Mouse (Mus musculus): ENCODE measurements around the gene Ermp1. TPM values are rescaled to one million over a fixed set of nuclear protein-coding genes. Genes with fewer than 3 reads are reported as not detected.
"Not testable (repeated sequence)": the region's sequence is repeated elsewhere in the genome, so short reads cannot be mapped to it uniquely, and the experiment has no call there.

Ermp1 gene
- polyA plus RNA-seq, 1 experiment from 2014 or later, result 12.8 TPM

GRCm38 (mm10) chr19:29610907-29611306 lies 37.3 kb downstream of the Ermp1 start:
- H3K27ac ChIP-seq, result no peak overlapping the region
- no peak for DNase-seq (ENCODE audit: low spot score)
- no peaks in the 10 kb centered on the region for H3K4me1 ChIP-seq (replicated peaks)
- no peak overlapping the region for H3K4me3 ChIP-seq
- H3K9me3 ChIP-seq, result no peaks in the 10 kb centered on the region
- 93% methylated on average over 10 of the region's 10 CpGs for WGBS
- no peaks in the 10 kb centered on the region for H3K27me3 ChIP-seq (ENCODE audit: insufficient read depth, poor library complexity, severe bottlenecking)
- H3K36me3 ChIP-seq, result peaks cover 62% of the 10 kb centered on the region

GRCm38 (mm10) chr19:29608212-29608611 lies 40.0 kb downstream of the Ermp1 start:
- H3K4me1 ChIP-seq (replicated peaks), result no peaks in the 10 kb centered on the region
- no peaks in the 10 kb centered on the region for H3K9me3 ChIP-seq
- DNase-seq (ENCODE audit: low spot score), result no peak
- H3K36me3 ChIP-seq, result peaks cover 55% of the 10 kb centered on the region
- no peak overlapping the region for H3K27ac ChIP-seq
- 88% methylated on average over 4 of the region's 4 CpGs for WGBS
- no peaks in the 10 kb centered on the region for H3K27me3 ChIP-seq (ENCODE audit: insufficient read depth, poor library complexity, severe bottlenecking)
- no peak overlapping the region for H3K4me3 ChIP-seq

- Histone ChIP-seq H3K27ac (no peak overlapping the region), H3K4me1 (replicated peaks) (no peaks in the 10 kb centered on the region), H3K9me3 (no peaks in the 10 kb centered on the region), H3K27me3 (ENCODE audit: insufficient read depth, poor library complexity, severe bottlenecking) (no peaks in the 10 kb centered on the region), H3K4me3 (no peak overlapping the region), H3K36me3 (peaks cover 55% of the 10 kb centered on the region)
- 94% methylated on average over 4 of the region's 4 CpGs for WGBS
- DNase-seq (ENCODE audit: low spot score), result no peak
Measured at GRCm38 (mm10) chr19:29607521-29607920, 40.7 kb downstream of the Ermp1 start.

GRCm38 (mm10) chr19:29604653-29605052 lies 43.6 kb downstream of the Ermp1 start:
- Histone ChIP-seq H3K9me3 (no peaks in the 10 kb centered on the region), H3K27ac (no peak overlapping the region), H3K27me3 (ENCODE audit: insufficient read depth, poor library complexity, severe bottlenecking) (no peaks in the 10 kb centered on the region), H3K4me3 (no peak overlapping the region), H3K4me1 (replicated peaks) (no peaks in the 10 kb centered on the region), H3K36me3 (peaks cover 56% of the 10 kb centered on the region)
- WGBS, result 94% methylated on average over 3 of the region's 3 CpGs
- no peak for DNase-seq (ENCODE audit: low spot score)

- Histone ChIP-seq H3K4me3 (no peak overlapping the region), H3K27me3 (ENCODE audit: insufficient read depth, poor library complexity, severe bottlenecking) (no peaks in the 10 kb centered on the region), H3K9me3 (no peaks in the 10 kb centered on the region), H3K36me3 (peaks cover 65% of the 10 kb centered on the region), H3K27ac (no peak overlapping the region), H3K4me1 (replicated peaks) (no peaks in the 10 kb centered on the region)
- 91% methylated on average over 14 of the region's 14 CpGs for WGBS
- DNase-seq (ENCODE audit: low spot score), result no peak
Measured at GRCm38 (mm10) chr19:29603548-29604353, 44.5 kb downstream of the Ermp1 start.

- Histone ChIP-seq H3K4me3 (no peak overlapping the region), H3K4me1 (replicated peaks) (no peaks in the 10 kb centered on the region), H3K36me3 (peaks cover 92% of the 10 kb centered on the region), H3K27ac (no peak overlapping the region), H3K9me3 (no peaks in the 10 kb centered on the region), H3K27me3 (ENCODE audit: insufficient read depth, poor library complexity, severe bottlenecking) (no peaks in the 10 kb centered on the region)
- 95% methylated on average over 5 of the region's 5 CpGs for WGBS
- DNase-seq (ENCODE audit: low spot score), result no peak
Measured at GRCm38 (mm10) chr19:29598981-29599380, 49.2 kb downstream of the Ermp1 start.

GRCm38 (mm10) chr19:29596985-29597384 lies 51.2 kb downstream of the Ermp1 start:
- 92% methylated on average over 2 of the region's 2 CpGs for WGBS
- Histone ChIP-seq H3K4me1 (replicated peaks) (no peaks in the 10 kb centered on the region), H3K27ac (no peak overlapping the region), H3K4me3 (no peak overlapping the region), H3K9me3 (no peaks in the 10 kb centered on the region), H3K27me3 (ENCODE audit: insufficient read depth, poor library complexity, severe bottlenecking) (no peaks in the 10 kb centered on the region), H3K36me3 (peaks cover 72% of the 10 kb centered on the region)
- DNase-seq (ENCODE audit: low spot score), result no peak

- Histone ChIP-seq H3K27ac (no peak overlapping the region), H3K27me3 (ENCODE audit: insufficient read depth, poor library complexity, severe bottlenecking) (no peaks in the 10 kb centered on the region), H3K36me3 (peaks cover 75% of the 10 kb centered on the region), H3K4me3 (no peak overlapping the region), H3K9me3 (no peaks in the 10 kb centered on the region), H3K4me1 (replicated peaks) (no peaks in the 10 kb centered on the region)
- DNase-seq (ENCODE audit: low spot score), result no peak
- 96% methylated on average over 3 of the region's 3 CpGs for WGBS
Measured at GRCm38 (mm10) chr19:29596276-29596675, 51.9 kb downstream of the Ermp1 start.

- 76% methylated on average over 3 of the region's 3 CpGs for WGBS
Measured at GRCm38 (mm10) chr19:29593783-29594182, 54.4 kb downstream of the Ermp1 start.

GRCm38 (mm10) chr19:29583734-29584133 lies 64.5 kb downstream of the Ermp1 start:
- no peak for DNase-seq (ENCODE audit: low spot score)
- Histone ChIP-seq H3K27ac (no peak overlapping the region), H3K4me3 (no peak overlapping the region), H3K9me3 (peaks cover under 1% of the 10 kb centered on the region; the same call in 1 of the 2 replicates), H3K36me3 (peaks cover 69% of the 10 kb centered on the region), H3K4me1 (replicated peaks) (no peaks in the 10 kb centered on the region), H3K27me3 (ENCODE audit: insufficient read depth, poor library complexity, severe bottlenecking) (no peaks in the 10 kb centered on the region)
- WGBS, result 95% methylated on average over 6 of the region's 6 CpGs

More at GRCm38 (mm10) chr19:29593783-29594182, 54.4 kb downstream of the Ermp1 start:
- DNase-seq (ENCODE audit: low spot score); H3K27ac ChIP-seq; H3K4me1 ChIP-seq (replicated peaks); H3K27me3 ChIP-seq (ENCODE audit: insufficient read depth, poor library complexity, severe bottlenecking); H3K4me3 ChIP-seq: not testable (repeated sequence)
- Histone ChIP-seq H3K36me3 (peaks cover 73% of the 10 kb centered on the region), H3K9me3 (peaks cover 13% of the 10 kb centered on the region; the same call in 1 of the 2 replicates)

- no peaks in the 10 kb centered on the region for H3K9me3 ChIP-seq
- DNase-seq (ENCODE audit: low spot score), result no peak
- WGBS, result 92% methylated on average over 2 of the region's 2 CpGs
- H3K4me1 ChIP-seq (replicated peaks), result no peaks in the 10 kb centered on the region
- peaks cover 68% of the 10 kb centered on the region for H3K36me3 ChIP-seq
- H3K27me3 ChIP-seq (ENCODE audit: insufficient read depth, poor library complexity, severe bottlenecking), result no peaks in the 10 kb centered on the region
- H3K27ac ChIP-seq, result no peak overlapping the region
- H3K4me3 ChIP-seq, result no peak overlapping the region
Measured at GRCm38 (mm10) chr19:29582439-29582838, 65.8 kb downstream of the Ermp1 start.

- Histone ChIP-seq H3K4me1 (replicated peaks) (no peaks in the 10 kb centered on the region), H3K9me3 (no peaks in the 10 kb centered on the region), H3K27me3 (ENCODE audit: insufficient read depth, poor library complexity, severe bottlenecking) (no peaks in the 10 kb centered on the region), H3K27ac (no peak overlapping the region), H3K4me3 (no peak overlapping the region), H3K36me3 (peaks cover 49% of the 10 kb centered on the region)
- DNase-seq (ENCODE audit: low spot score), result no peak
- WGBS, result 91% methylated on average over 1 of the region's 1 CpGs
Measured at GRCm38 (mm10) chr19:29566512-29566911, 81.7 kb downstream of the Ermp1 start.

- WGBS, result 70% methylated on average over 7 of the region's 7 CpGs
- Histone ChIP-seq H3K36me3 (peaks cover 27% of the 10 kb centered on the region), H3K27me3 (ENCODE audit: insufficient read depth, poor library complexity, severe bottlenecking) (no peaks in the 10 kb centered on the region), H3K4me3 (no peak overlapping the region), H3K4me1 (replicated peaks) (no peaks in the 10 kb centered on the region), H3K9me3 (no peaks in the 10 kb centered on the region), H3K27ac (no peak overlapping the region)
- peak; percentile 44 for DNase-seq (ENCODE audit: low spot score)
Measured at GRCm38 (mm10) chr19:29563258-29563779, 84.9 kb downstream of the Ermp1 start.
